Comparison of ENCODE assay signal across 8 mouse cellular contexts in genomic region chr5:135722121-135722520, GRCm38 (mm10). TPM values are rescaled to one million over a fixed set of nuclear protein-coding genes. Genes with fewer than 3 reads are reported as not detected.
A peak's percentile ranks its signal among the peaks of the same experiment; 100 is the strongest.
DNase-seq lines count a peak whose midpoint lies in the region; ATAC-seq and TF ChIP-seq lines count a peak whose summit lies in the region.
"Had no signal": no experiment of that assay in that cellular context is flagged by ENCODE, and none has a peak within 500 bp of the region (broad histone marks: within the 10 kb centered on the region; RNA-seq: fewer than 3 reads in every experiment).

No protein-coding gene starts in this region.

- peaks cover 5% of the 10 kb centered on the region for H3K79me2 ChIP-seq in liver, adult 2 months (ENCODE audit: control insufficient read depth, insufficient read depth, low read length)

- H3K27ac ChIP-seq in liver, adult 2 months (replicated peaks; ENCODE audit: insufficient read depth, low read depth, low read length): no peak overlapping the region; the same call in none of the 2 replicates
- no peak overlapping the region for H3K27ac ChIP-seq in intestine, embryonic 15.5 days
- H3K27ac ChIP-seq: neural tube, embryonic 12.5 days had no signal

- H3K9ac ChIP-seq in liver, adult 2 months (ENCODE audit: low read depth, low read length): no peak overlapping the region
- no peak overlapping the region for H3K9ac ChIP-seq in intestine, embryonic 15.5 days
- H3K9ac ChIP-seq: neural tube, embryonic 12.5 days had no signal

- peaks cover 45% of the 10 kb centered on the region for H3K36me3 ChIP-seq in liver, adult 2 months (ENCODE audit: control insufficient read depth, insufficient read depth, low read length)
- 0 out of 2 replicates have a peak, but pooled peaks cover 7% of the 10 kb centered on the region for H3K36me3 ChIP-seq in intestine, embryonic 15.5 days

- H3K9me3 ChIP-seq in intestine, embryonic 15.5 days: no peaks in the 10 kb centered on the region
- H3K9me3 ChIP-seq: neural tube, embryonic 12.5 days had no signal

- peaks cover 51% of the 10 kb centered on the region for H3K4me1 ChIP-seq in liver, adult 2 months (ENCODE audit: control insufficient read depth, insufficient read depth, low read length)
- peaks cover 31% of the 10 kb centered on the region for H3K4me1 ChIP-seq in intestine, embryonic 15.5 days (replicated peaks)

- no peak overlapping the region for H3K4me3 ChIP-seq in liver, adult 2 months (ENCODE audit: insufficient read depth, low read depth, low read length)
- H3K4me3 ChIP-seq in intestine, embryonic 15.5 days (replicated peaks): no peak overlapping the region
- H3K4me3 ChIP-seq: neural tube, embryonic 12.5 days had no signal

- no peak for TF ChIP-seq CTCF in liver, adult 2 months (IDR thresholded peaks at IDR 0.05; ENCODE audit: low read depth, low read length)

- DNase-seq in liver, adult 2 months (ENCODE audit: extremely low read depth, low read depth, low spot score): peak; percentile 75
- no peak for DNase-seq in liver
- peak; percentile 92 for DNase-seq in adrenal gland, postnatal 14 days
- DNase-seq in gastrocnemius, adult 18-20 months (ENCODE audit: low spot score): peak; percentile 82
- peak; percentile 74 for DNase-seq in left cerebral cortex, postnatal 4 days
- no peak for DNase-seq in thymus, postnatal 10 days (ENCODE audit: low spot score in 2 of 2)

- intact Hi-C loops in left cerebral cortex, postnatal 4 days (cut with DNase I): no loop called here

- no peaks in the 10 kb centered on the region for H3K27me3 ChIP-seq in liver, adult 2 months (ENCODE audit: control insufficient read depth, insufficient read depth, low read length)
- H3K27me3 ChIP-seq in intestine, embryonic 15.5 days (replicated peaks): no peaks in the 10 kb centered on the region
- H3K27me3 ChIP-seq: neural tube, embryonic 12.5 days had no signal

- H3K4me2 ChIP-seq in intestine, embryonic 15.5 days (replicated peaks): no peak overlapping the region
- H3K4me2 ChIP-seq: neural tube, embryonic 12.5 days had no signal

- 26% methylated on average over 11 of the region's 11 CpGs for whole genome bisulfite sequencing in liver, adult 2 months
- 79% methylated on average over 11 of the region's 11 CpGs for WGBS in intestine, embryonic 15.5 days

- TF ChIP-seq POLR2A in liver, adult 2 months (IDR thresholded peaks at IDR 0.05; ENCODE audit: extremely low read depth, insufficient read depth, low read length): no peak

- no peak for ATAC-seq in intestine, embryonic 15.5 days

RNA-seq across cellular contexts. Expression of gene Tmem120a, which starts 22.1 kb away (rescaled TPM):
- total RNA-seq in liver, adult 2 months (2014; rRNA removed): 55.2 and 58.1 TPM in 2 replicates
- polyA plus RNA-seq in liver, adult 2 months (2012; rRNA removed): 52.9 and 76.6 TPM in 2 replicates
- total RNA-seq in adrenal gland, postnatal 14 days (2021): 26.8 and 45.4 TPM in 2 replicates
- 1 to 10 TPM; 6.8 to 8.4 TPM for total RNA-seq in gastrocnemius, adult 18-20 months (2021)
- 10 to 100 TPM; 44.4 to 47.0 TPM for total RNA-seq in left cerebral cortex, postnatal 4 days (2021)
- polyA plus RNA-seq in intestine, embryonic 15.5 days (2015; fragmentation: Nextera tagmentation; extraction: Ambion mirVana): 44.8 and 52.8 TPM in 2 replicates

RNA-seq across cellular contexts. Expression of gene Por, which starts 52.3 kb away (rescaled TPM):
- 284 and 345 TPM in 2 replicates for total RNA-seq in liver, adult 2 months (2014; rRNA removed)
- polyA plus RNA-seq in liver, adult 2 months (2012; rRNA removed): 211 and 254 TPM in 2 replicates
- 190 and 216 TPM in 2 replicates for total RNA-seq in adrenal gland, postnatal 14 days (2021)
- 10 to 100 TPM; 30.3 to 35.6 TPM for total RNA-seq in gastrocnemius, adult 18-20 months (2021)
- 10 to 100 TPM; 77.3 to 80.5 TPM for total RNA-seq in left cerebral cortex, postnatal 4 days (2021)
- 86.0 TPM in 2 replicates for polyA plus RNA-seq in intestine, embryonic 15.5 days (2015; fragmentation: Nextera tagmentation; extraction: Ambion mirVana)

RNA-seq across cellular contexts. Expression of gene Styxl1, which starts 56.1 kb away (rescaled TPM):
- total RNA-seq in liver, adult 2 months (2014; rRNA removed): 0.13 and 0.18 TPM in 2 replicates
- 0.22 and 0.23 TPM in 2 replicates for polyA plus RNA-seq in liver, adult 2 months (2012; rRNA removed)
- total RNA-seq in adrenal gland, postnatal 14 days (2021): 0.30 and 0.37 TPM in 2 replicates
- not detected for total RNA-seq in gastrocnemius, adult 18-20 months (2021)
- not detected for total RNA-seq in left cerebral cortex, postnatal 4 days (2021)
- 0.24 and 0.30 TPM in 2 replicates for polyA plus RNA-seq in intestine, embryonic 15.5 days (2015; fragmentation: Nextera tagmentation; extraction: Ambion mirVana)

RNA-seq across cellular contexts. Expression of gene Mdh2, which starts 56.2 kb away (rescaled TPM):
- 108 and 176 TPM in 2 replicates for total RNA-seq in liver, adult 2 months (2014; rRNA removed)
- polyA plus RNA-seq in liver, adult 2 months (2012; rRNA removed): 361 and 418 TPM in 2 replicates
- 957 and 984 TPM in 2 replicates for total RNA-seq in adrenal gland, postnatal 14 days (2021)
- total RNA-seq in gastrocnemius, adult 18-20 months (2021): 1,000 to 10,000 TPM in 1 of 2 experiments, 100 to 1,000 TPM in 1; 959 to 1,045 TPM
- total RNA-seq in left cerebral cortex, postnatal 4 days (2021): 100 to 1,000 TPM; 359 to 370 TPM
- polyA plus RNA-seq in intestine, embryonic 15.5 days (2015; fragmentation: Nextera tagmentation; extraction: Ambion mirVana): 688 and 736 TPM in 2 replicates

Comparison
In these comparisons a context has a peak if more than half of its experiments do, and no peak if none do; other contexts are left out.
1. DNase-seq: peak in liver, adult 2 months (single experiment), adrenal gland, postnatal 14 days (single experiment), gastrocnemius, adult 18-20 months (single experiment) and left cerebral cortex, postnatal 4 days (single experiment); none in liver (single experiment) and thymus, postnatal 10 days (0 of 2).